9 mouse cellular contexts compared by ENCODE assay signal in genomic region chr15:98504514-98504913, GRCm38 (mm10). TPM values are rescaled to one million over a fixed set of nuclear protein-coding genes. Genes with fewer than 3 reads are reported as not detected.
DNase-seq lines count a peak whose midpoint lies in the region; ATAC-seq lines count a peak whose summit lies in the region.
"Had no signal": no experiment of that assay in that cellular context is flagged by ENCODE, and none has a peak within 500 bp of the region (broad histone marks: within the 10 kb centered on the region; RNA-seq: fewer than 3 reads in every experiment).

No protein-coding gene starts in this region.

- no peaks in the 10 kb centered on the region for H3K4me1 ChIP-seq in limb, embryonic 11.5 days (ENCODE audit: control insufficient read depth, insufficient read depth, low read length)
- H3K4me1 ChIP-seq: neural tube, embryonic 13.5 days had no signal

- WGBS in limb, embryonic 11.5 days, result 15% methylated on average over 18 of the region's 18 CpGs

- H3K36me3 ChIP-seq in limb, embryonic 11.5 days (ENCODE audit: control insufficient read depth, insufficient read depth, low read length), result no peaks in the 10 kb centered on the region
- H3K36me3 ChIP-seq: neural tube, embryonic 13.5 days had no signal

- DNase-seq in layer of hippocampus, adult 11-12 months (ENCODE audit: low spot score), result peak; percentile 71
- no peak for DNase-seq in layer of hippocampus, adult 9-10 months (ENCODE audit: low spot score)
- DNase-seq in adipocyte (ENCODE audit: low spot score), result peak; percentile 53
- peak; percentile 75 for DNase-seq in embryo, embryonic 9.5 days (ENCODE audit: extremely low spot score)
- DNase-seq in heart, postnatal 10 days, result peak; percentile 68 to 85
- peak; percentile 89 for DNase-seq in limb, embryonic 11.5 days (ENCODE audit: low spot score)
- DNase-seq in natural killer cell, adult 2 months (ENCODE audit: low spot score in 2 of 2), result peak; percentile 41 to 81
- peak; percentile 85 for DNase-seq in thymus, postnatal 25 days

- no peak overlapping the region for H3K4me2 ChIP-seq in limb, embryonic 11.5 days (ENCODE audit: low read depth, severe bottlenecking)
- H3K4me2 ChIP-seq: neural tube, embryonic 13.5 days had no signal

- no peak for ATAC-seq in limb, embryonic 11.5 days (ENCODE audit: insufficient number of reproducible peaks, low FRiP score, low TSS enrichment, low read depth)

- intact Hi-C loops in heart, postnatal 10 days (cut with DNase I), result loop anchor here (2.0 kb wide), 1 partner anchor 20 kb away; no protein-coding TSS in a partner anchor

- H3K9ac ChIP-seq in limb, embryonic 11.5 days (ENCODE audit: low read length), result no peak overlapping the region
- H3K9ac ChIP-seq: neural tube, embryonic 13.5 days had no signal

- no peak overlapping the region for H3K4me3 ChIP-seq in limb, embryonic 11.5 days (ENCODE audit: low read depth, low read length)
- H3K4me3 ChIP-seq: neural tube, embryonic 13.5 days had no signal

- H3K27ac ChIP-seq in limb, embryonic 11.5 days (replicated peaks; ENCODE audit: low read depth, low read length), result no peak overlapping the region
- H3K27ac ChIP-seq: neural tube, embryonic 13.5 days had no signal

- no peaks in the 10 kb centered on the region for H3K27me3 ChIP-seq in limb, embryonic 11.5 days (ENCODE audit: control insufficient read depth, insufficient read depth, low read length)
- H3K27me3 ChIP-seq: neural tube, embryonic 13.5 days had no signal

- H3K9me3 ChIP-seq in limb, embryonic 11.5 days (ENCODE audit: control insufficient read depth, low read length), result no peaks in the 10 kb centered on the region
- H3K9me3 ChIP-seq: neural tube, embryonic 13.5 days had no signal

RNA-seq across cellular contexts. Expression of gene Olfr279, which starts 12.3 kb away (rescaled TPM):
- total RNA-seq in heart, postnatal 10 days (2021), result not detected
- polyA plus RNA-seq in limb, embryonic 11.5 days (2014; fragmentation: Nextera tagmentation; extraction: Ambion mirVana), result not detected in 2 replicates
- polyA plus RNA-seq: neural tube, embryonic 13.5 days had no signal

RNA-seq across cellular contexts. Expression of gene Lalba, which starts 22.0 kb away (rescaled TPM):
- under 1 TPM in 1 of 2 experiments, not detected in 1; 0.47 TPM for total RNA-seq in heart, postnatal 10 days (2021)
- 0.34 TPM in 1 of 2 replicates, not detected in the other for polyA plus RNA-seq in limb, embryonic 11.5 days (2014; fragmentation: Nextera tagmentation; extraction: Ambion mirVana)
- polyA plus RNA-seq: neural tube, embryonic 13.5 days had no signal

RNA-seq across cellular contexts. Expression of gene Kansl2, which starts 29.6 kb away (rescaled TPM):
- total RNA-seq in heart, postnatal 10 days (2021), result 10 to 100 TPM; 89.3 to 91.8 TPM
- 152 and 156 TPM in 2 replicates for polyA plus RNA-seq in limb, embryonic 11.5 days (2014; fragmentation: Nextera tagmentation; extraction: Ambion mirVana)

RNA-seq across cellular contexts. Expression of gene OR5BS1P, which starts 34.8 kb away (rescaled TPM):
- not detected for total RNA-seq in heart, postnatal 10 days (2021)
- not detected in 2 replicates for polyA plus RNA-seq in limb, embryonic 11.5 days (2014; fragmentation: Nextera tagmentation; extraction: Ambion mirVana)
- polyA plus RNA-seq: neural tube, embryonic 13.5 days had no signal

RNA-seq across cellular contexts. Expression of gene Olfr281, which starts 52.1 kb away (rescaled TPM):
- not detected for total RNA-seq in heart, postnatal 10 days (2021)
- polyA plus RNA-seq in limb, embryonic 11.5 days (2014; fragmentation: Nextera tagmentation; extraction: Ambion mirVana), result not detected in 2 replicates
- polyA plus RNA-seq: neural tube, embryonic 13.5 days had no signal
